Mouse (Mus musculus): ENCODE data around the gene Uchl3.

- TF ChIP-seq CTCF (IDR thresholded peaks at IDR 0.05; ENCODE audit: low read depth) (no peak), EP300 (optimal IDR thresholded peaks at IDR 0.05) (no peak)
Measured at GRCm38 (mm10) chr14:101616178-101616577, 37.6 kb upstream of the Uchl3 start.

All from stomach, postnatal 0 days (tissue).